Mouse (Mus musculus) layer of hippocampus, postnatal 25 days (tissue): ENCODE data around the gene Tanc2. TPM values are rescaled to one million over a fixed set of nuclear protein-coding genes. Genes with fewer than 3 reads are reported as not detected.

Experiments used
- microRNA-seq, 2 experiments: library from miRNA; unstranded; fragments of <30 nt; microRNA quantifications; one replicate each; pipeline ENCODE4 v1.2.0; 2021
- total RNA-seq, 2 experiments: library from RNA; stranded (reverse); gene quantifications; 2 replicates each; pipeline ENCODE4 v1.2.3; 2021

Tanc2 gene
- total RNA-seq, 2 experiments from 2014 or later, result 138 to 179 TPM

Small RNAs within 50 kb of the gene (microRNA-seq; reads per million reads assigned to microRNA genes)
- gene Gm23990, result 0 reads per million in 2 experiments

Other genes with a start within 250 kb of the Tanc2 start
- under 1 TPM; 0.22 to 0.94 TPM for gene March10, start 133.3 kb upstream of the Tanc2 start, total RNA-seq